Mouse (Mus musculus) forebrain, embryonic 12.5 days (tissue): Measurements from ENCODE around the gene Adamtsl1. TPM values are rescaled to one million over a fixed set of nuclear protein-coding genes. Genes with fewer than 3 reads are reported as not detected.

Experiments used
- ATAC-seq: fragments of 200-750 bp; cut with Nextera tagmentation; 2 replicates; pipeline ENCODE4 v1.8.0; 2017; ENCODE audit warnings: moderate TSS enrichment; ENCODE audit not compliant: low FRiP score
- H3K27ac ChIP-seq: fragments of 300-500 bp; sonication (generic); 2 replicates; pipeline ENCODE4 v1.5.1; 2016; ENCODE audit warnings: mild to moderate bottlenecking
- H3K27me3 ChIP-seq: fragments of 300-500 bp; sonication (generic); 2 replicates; pipeline ENCODE4 v1.6.1; 2016; ENCODE audit warnings: mild to moderate bottlenecking
- H3K36me3 ChIP-seq: fragments of 300-500 bp; sonication (generic); replicated peaks from 2 replicates; pipeline ENCODE4 v1.6.1; 2016; ENCODE audit warnings: mild to moderate bottlenecking
- H3K4me1 ChIP-seq: fragments of 300-500 bp; sonication (generic); 2 replicates; pipeline ENCODE4 v1.6.1; 2016
- H3K4me2 ChIP-seq: fragments of 300-500 bp; sonication (generic); 2 replicates; pipeline ENCODE4 v1.6.1; 2016; ENCODE audit warnings: mild to moderate bottlenecking, moderate library complexity
- H3K4me3 ChIP-seq: fragments of 300-500 bp; sonication (generic); replicated peaks from 2 replicates; pipeline ENCODE4 v1.5.1; 2016; ENCODE audit warnings: mild to moderate bottlenecking
- H3K9ac ChIP-seq: fragments of 300-500 bp; sonication (generic); 2 replicates; pipeline ENCODE4 v1.6.1; 2016; ENCODE audit warnings: mild to moderate bottlenecking
- H3K9me3 ChIP-seq: fragments of 300-500 bp; sonication (generic); 2 replicates; pipeline ENCODE4 v1.6.1; 2016
- WGBS: fragments of 180-500 bp; shearing (Covaris S2); methylation state at CpG from one replicate; pipeline ENCODE4 v1.1.7; 2016; 5-methylcytosine and 5-hydroxymethylcytosine counted together
- polyA plus RNA-seq: library from polyadenylated mRNA; unstranded; fragments of >200 nt; fragmentation: Nextera tagmentation; extraction: Ambion mirVana; gene quantifications from 2 replicates; pipeline ENCODE4 v1.2.1, GENCODE M21; 2016

Gene Adamtsl1
- polyA plus RNA-seq, 1 experiment from 2014 or later: 11.6 TPM

DNA sequence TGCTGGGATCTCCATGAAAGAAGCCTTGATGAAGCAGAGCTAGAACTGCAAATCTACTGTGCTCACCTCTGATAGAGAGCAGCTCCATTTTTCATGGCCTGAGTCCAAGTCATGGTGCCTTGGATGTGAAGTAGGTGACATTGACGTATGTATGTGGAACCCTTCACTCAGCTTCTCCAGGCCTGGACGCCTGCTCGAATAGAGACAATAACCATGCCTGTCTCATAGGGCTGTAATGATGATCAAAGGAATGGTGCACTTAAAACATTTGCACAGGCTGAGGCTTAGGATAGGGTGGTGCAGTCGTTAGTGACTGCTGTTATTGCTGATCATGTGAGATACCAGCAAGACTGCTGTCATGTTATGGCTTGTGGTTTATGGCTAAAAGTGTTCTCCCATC is 801.1 kb downstream of the Adamtsl1 start:
- Histone ChIP-seq H3K9ac (no peak overlapping the region), H3K36me3 (no peaks in the 10 kb centered on the region), H3K4me1 (no peaks in the 10 kb centered on the region), H3K27ac (no peak overlapping the region), H3K27me3 (no peaks in the 10 kb centered on the region), H3K4me2 (no peak overlapping the region), H3K4me3 (no peak overlapping the region), H3K9me3 (no peaks in the 10 kb centered on the region)
- ATAC-seq: no peak
- 84% methylated on average over 4 of the region's 4 CpGs for WGBS

- Histone ChIP-seq H3K27me3 (no peaks in the 10 kb centered on the region), H3K4me3 (no peak overlapping the region), H3K9me3 (no peaks in the 10 kb centered on the region), H3K9ac (no peak overlapping the region), H3K27ac (no peak overlapping the region), H3K4me1 (no peaks in the 10 kb centered on the region), H3K4me2 (no peak overlapping the region), H3K36me3 (no peaks in the 10 kb centered on the region)
- 83% methylated on average over 3 of the region's 3 CpGs for WGBS
- no peak for ATAC-seq
Observed at GRCm38 (mm10) chr4:86317916-86318542, 804.1 kb downstream of the Adamtsl1 start.

DNA sequence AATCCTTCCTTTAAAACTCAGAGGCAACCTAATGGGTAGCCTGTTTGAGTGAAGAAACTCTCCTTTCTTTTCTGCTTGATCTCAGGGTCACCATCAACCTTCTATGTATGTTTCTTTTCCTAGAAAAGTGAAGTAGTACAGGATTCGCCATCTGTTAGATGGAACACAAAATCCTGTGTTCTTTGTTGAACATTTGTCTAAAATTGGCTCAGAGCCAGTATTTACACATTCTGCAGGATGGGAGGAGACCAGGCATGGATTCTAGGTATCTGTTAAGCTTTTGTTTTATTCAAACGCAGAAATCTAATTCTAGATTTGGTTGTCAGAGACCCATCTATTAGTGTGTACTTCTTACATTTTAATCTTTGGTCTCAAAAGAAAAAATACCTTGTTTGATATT is 811.4 kb downstream of the Adamtsl1 start:
- Histone ChIP-seq H3K4me3 (no peak overlapping the region), H3K27ac (no peak overlapping the region), H3K4me1 (peaks cover 15% of the 10 kb centered on the region; the same call in 1 of the 2 replicates), H3K9me3 (no peaks in the 10 kb centered on the region), H3K27me3 (no peaks in the 10 kb centered on the region), H3K9ac (no peak overlapping the region), H3K36me3 (no peaks in the 10 kb centered on the region), H3K4me2 (no peak overlapping the region)
- 0 out of 2 replicates have a peak, but pooled peaks have one; percentile 17 for ATAC-seq
- 59% methylated on average over 2 of the region's 2 CpGs for WGBS

- H3K36me3 ChIP-seq: no peaks in the 10 kb centered on the region
- ATAC-seq: 0 out of 2 replicates have a peak, but pooled peaks have one; percentile 14
- no peaks in the 10 kb centered on the region for H3K27me3 ChIP-seq
- WGBS: 76% methylated on average over 5 of the region's 5 CpGs
- H3K4me1 ChIP-seq: peaks cover 15% of the 10 kb centered on the region; the same call in 1 of the 2 replicates
- no peak overlapping the region for H3K4me3 ChIP-seq
- H3K27ac ChIP-seq: no peak overlapping the region
- no peak overlapping the region for H3K4me2 ChIP-seq
- H3K9ac ChIP-seq: no peak overlapping the region
- no peaks in the 10 kb centered on the region for H3K9me3 ChIP-seq
Observed at GRCm38 (mm10) chr4:86326003-86326402, 812.0 kb downstream of the Adamtsl1 start.

DNA sequence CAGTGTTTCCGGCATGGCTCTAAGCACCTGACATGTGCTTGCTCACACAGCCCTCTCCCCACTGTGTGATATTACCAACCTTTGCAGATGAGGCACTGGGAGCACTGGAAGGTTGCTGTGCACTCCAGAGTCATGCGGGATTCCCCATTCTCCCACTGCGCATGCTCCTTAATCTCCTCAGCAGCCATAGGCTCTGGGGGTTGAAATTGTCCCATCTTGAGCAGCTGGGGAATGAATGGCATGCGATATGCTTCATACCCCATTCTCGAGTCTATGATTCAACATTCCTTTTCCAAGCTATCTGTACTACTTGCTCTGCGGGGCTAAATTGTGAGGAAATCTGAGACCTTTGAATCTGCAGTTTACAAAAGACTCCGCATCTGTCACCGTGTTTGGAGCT is 812.7 kb downstream of the Adamtsl1 start:
- 76% methylated on average over 8 of the region's 8 CpGs for WGBS
- no peak for ATAC-seq
- Histone ChIP-seq H3K4me2 (no peak overlapping the region), H3K4me3 (no peak overlapping the region), H3K9me3 (no peaks in the 10 kb centered on the region), H3K27me3 (no peaks in the 10 kb centered on the region), H3K9ac (no peak overlapping the region), H3K36me3 (no peaks in the 10 kb centered on the region), H3K27ac (no peak overlapping the region), H3K4me1 (peaks cover 15% of the 10 kb centered on the region; the same call in 1 of the 2 replicates)

GRCm38 (mm10) chr4:86329481-86329880 is 815.5 kb downstream of the Adamtsl1 start:
- Histone ChIP-seq H3K4me1 (peaks cover 15% of the 10 kb centered on the region; the same call in 1 of the 2 replicates), H3K4me2 (no peak overlapping the region), H3K9me3 (no peaks in the 10 kb centered on the region), H3K9ac (no peak overlapping the region), H3K27me3 (no peaks in the 10 kb centered on the region), H3K4me3 (no peak overlapping the region), H3K27ac (no peak overlapping the region), H3K36me3 (no peaks in the 10 kb centered on the region)
- WGBS: 91% methylated on average over 1 of the region's 1 CpGs
- ATAC-seq: no peak

- H3K4me1 ChIP-seq: 0 out of 2 replicates have a peak, but pooled peaks cover 4% of the 10 kb centered on the region
- no peak overlapping the region for H3K4me3 ChIP-seq
- H3K9ac ChIP-seq: no peak overlapping the region
- WGBS: 45% methylated on average over 10 of the region's 10 CpGs
- H3K36me3 ChIP-seq: no peaks in the 10 kb centered on the region
- no peaks in the 10 kb centered on the region for H3K9me3 ChIP-seq
- H3K4me2 ChIP-seq: no peak overlapping the region
- ATAC-seq: no peak
- H3K27ac ChIP-seq: no peak overlapping the region
- H3K27me3 ChIP-seq: no peaks in the 10 kb centered on the region
Observed at GRCm38 (mm10) chr4:86335861-86336415, 822.0 kb downstream of the Adamtsl1 start.

- no peak overlapping the region for H3K9ac ChIP-seq
- no peaks in the 10 kb centered on the region for H3K9me3 ChIP-seq
- 0 out of 2 replicates have a peak, but pooled peaks cover 4% of the 10 kb centered on the region for H3K4me1 ChIP-seq
- ATAC-seq: no peak
- no peak overlapping the region for H3K4me2 ChIP-seq
- no peak overlapping the region for H3K27ac ChIP-seq
- no peaks in the 10 kb centered on the region for H3K36me3 ChIP-seq
- no peak overlapping the region for H3K4me3 ChIP-seq
- WGBS: 89% methylated on average over 6 of the region's 6 CpGs
- no peaks in the 10 kb centered on the region for H3K27me3 ChIP-seq
Observed at GRCm38 (mm10) chr4:86337216-86337765, 823.3 kb downstream of the Adamtsl1 start.

GRCm38 (mm10) chr4:86349341-86349740 is 835.4 kb downstream of the Adamtsl1 start:
- H3K27ac ChIP-seq: no peak overlapping the region
- 89% methylated on average over 4 of the region's 4 CpGs for WGBS
- H3K9ac ChIP-seq: no peak overlapping the region
- H3K27me3 ChIP-seq: no peaks in the 10 kb centered on the region
- no peak for ATAC-seq
- H3K4me1 ChIP-seq: no peaks in the 10 kb centered on the region
- H3K9me3 ChIP-seq: no peaks in the 10 kb centered on the region
- no peak overlapping the region for H3K4me3 ChIP-seq
- H3K4me2 ChIP-seq: no peak overlapping the region
- no peaks in the 10 kb centered on the region for H3K36me3 ChIP-seq

DNA sequence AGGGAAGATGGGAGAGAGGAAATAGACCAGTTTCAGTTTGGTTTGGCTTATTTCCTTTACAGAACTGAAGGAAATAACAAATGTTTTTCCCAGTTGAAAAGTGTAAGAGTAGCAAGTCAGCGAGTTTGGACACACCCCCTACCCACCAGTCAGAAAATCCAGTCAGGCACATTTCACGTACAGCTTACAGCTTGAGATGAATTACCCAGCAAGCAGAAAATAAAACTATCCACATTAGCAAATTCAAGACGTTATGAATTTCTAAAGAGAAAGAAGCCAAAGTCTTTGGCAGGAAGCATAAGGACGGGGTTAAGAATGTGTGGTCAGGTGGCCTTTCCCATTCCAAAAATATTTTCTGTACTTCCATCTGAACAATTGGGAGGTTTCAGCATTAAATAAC is 838.1 kb downstream of the Adamtsl1 start:
- H3K9me3 ChIP-seq: no peaks in the 10 kb centered on the region
- H3K27ac ChIP-seq: no peak overlapping the region
- ATAC-seq: no peak
- no peaks in the 10 kb centered on the region for H3K36me3 ChIP-seq
- no peak overlapping the region for H3K4me2 ChIP-seq
- no peak overlapping the region for H3K9ac ChIP-seq
- WGBS: 82% methylated on average over 4 of the region's 4 CpGs
- no peaks in the 10 kb centered on the region for H3K27me3 ChIP-seq
- no peaks in the 10 kb centered on the region for H3K4me1 ChIP-seq
- H3K4me3 ChIP-seq: no peak overlapping the region

DNA sequence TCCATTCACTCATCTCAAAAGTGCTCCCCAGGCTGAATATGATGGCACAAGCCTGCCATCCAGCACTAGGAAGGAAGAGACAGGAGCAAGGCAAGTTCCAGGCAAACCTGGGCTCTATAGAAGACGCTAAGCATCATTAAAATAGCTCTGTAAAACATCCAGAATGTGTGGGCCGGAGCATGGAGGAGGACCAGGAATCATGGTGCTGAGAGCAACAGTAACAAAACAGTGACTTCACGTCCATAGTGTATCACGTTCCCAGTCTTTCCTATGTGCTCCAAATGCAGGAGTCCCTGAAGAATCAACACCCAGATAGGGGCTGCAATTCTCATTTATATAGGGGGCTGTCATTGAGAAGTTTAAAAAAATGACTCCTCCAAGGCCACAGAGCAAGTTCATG is 839.6 kb downstream of the Adamtsl1 start:
- Histone ChIP-seq H3K9ac (no peak overlapping the region), H3K27ac (no peak overlapping the region), H3K27me3 (no peaks in the 10 kb centered on the region), H3K4me2 (no peak overlapping the region), H3K36me3 (no peaks in the 10 kb centered on the region), H3K9me3 (no peaks in the 10 kb centered on the region), H3K4me3 (no peak overlapping the region), H3K4me1 (no peaks in the 10 kb centered on the region)
- no peak for ATAC-seq
- WGBS: 88% methylated on average over 4 of the region's 4 CpGs

- 93% methylated on average over 5 of the region's 5 CpGs for whole genome bisulfite sequencing
- H3K9me3 ChIP-seq: no peaks in the 10 kb centered on the region
- no peak overlapping the region for H3K4me3 ChIP-seq
- no peaks in the 10 kb centered on the region for H3K4me1 ChIP-seq
- no peak overlapping the region for H3K9ac ChIP-seq
- no peak overlapping the region for H3K27ac ChIP-seq
- no peak for ATAC-seq
- H3K27me3 ChIP-seq: no peaks in the 10 kb centered on the region
- no peak overlapping the region for H3K4me2 ChIP-seq
- no peaks in the 10 kb centered on the region for H3K36me3 ChIP-seq
Observed at GRCm38 (mm10) chr4:86359398-86359797, 845.4 kb downstream of the Adamtsl1 start.

GRCm38 (mm10) chr4:86369055-86369454 is 855.1 kb downstream of the Adamtsl1 start:
- Histone ChIP-seq H3K9me3 (no peaks in the 10 kb centered on the region), H3K4me3 (no peak overlapping the region), H3K4me1 (no peaks in the 10 kb centered on the region), H3K27me3 (no peaks in the 10 kb centered on the region), H3K27ac (no peak overlapping the region), H3K4me2 (no peak overlapping the region), H3K9ac (no peak overlapping the region), H3K36me3 (no peaks in the 10 kb centered on the region)
- WGBS: 79% methylated on average over 8 of the region's 8 CpGs
- no peak for ATAC-seq
